In genomic region chr2:43739190-43739818, GRCm38 (mm10) we compare ENCODE assay signal across 18 mouse cellular contexts. TPM values are rescaled to one million over a fixed set of nuclear protein-coding genes. Genes with fewer than 3 reads are reported as not detected.
A peak's percentile ranks its signal among the peaks of the same experiment; 100 is the strongest.
DNase-seq lines count a peak whose midpoint lies in the region; ATAC-seq and TF ChIP-seq lines count a peak whose summit lies in the region.
"Had no signal": no experiment of that assay in that cellular context is flagged by ENCODE, and none has a peak within 500 bp of the region (broad histone marks: within the 10 kb centered on the region; RNA-seq: fewer than 3 reads in every experiment).

No protein-coding gene starts in this region.

- 29% methylated on average over 9 of the region's 9 CpGs for WGBS in liver, embryonic 16.5 days (ENCODE audit: insufficient replicate concordance)
- 54% methylated on average over 9 of the region's 9 CpGs for WGBS in small intestine, adult 2 months
- 87% methylated on average over 9 of the region's 9 CpGs for WGBS in hindbrain, embryonic 10.5 days

- H3K4me3 ChIP-seq in bone marrow macrophage, adult 2 months (ENCODE audit: insufficient read depth, low read length), result no peak overlapping the region
- no peak overlapping the region for H3K4me3 ChIP-seq in liver, embryonic 16.5 days (ENCODE audit: low read depth, low read length)
- no peak overlapping the region for H3K4me3 ChIP-seq in small intestine, adult 2 months (ENCODE audit: low read depth, low read length)
- H3K4me3 ChIP-seq in hindbrain, embryonic 10.5 days, result no peak overlapping the region
- H3K4me3 ChIP-seq: heart, embryonic 15.5 days; layer of hippocampus, adult 2 months; lung, embryonic 15.5 days; neural tube, embryonic 15.5 days had no signal

- H3K9me3 ChIP-seq in liver, embryonic 16.5 days (replicated peaks; ENCODE audit: control insufficient read depth, low read length), result no peaks in the 10 kb centered on the region
- no peaks in the 10 kb centered on the region for H3K9me3 ChIP-seq in hindbrain, embryonic 10.5 days
- H3K9me3 ChIP-seq: heart, embryonic 15.5 days; lung, embryonic 15.5 days; neural tube, embryonic 15.5 days had no signal

- ATAC-seq in liver, embryonic 16.5 days (ENCODE audit: low read depth), result no peak
- ATAC-seq: forebrain, embryonic 16.5 days had no signal

- peak overlapping the region; percentile 75 for H3K27ac ChIP-seq in bone marrow macrophage, adult 2 months (ENCODE audit: insufficient read depth, low read depth, low read length)
- H3K27ac ChIP-seq in liver, embryonic 16.5 days (ENCODE audit: low read length), result peak overlapping the region; percentile 47
- peak overlapping the region; percentile 75 for H3K27ac ChIP-seq in small intestine, adult 2 months (ENCODE audit: insufficient read depth, low read depth, low read length)
- no peak overlapping the region for H3K27ac ChIP-seq in hindbrain, embryonic 10.5 days
- H3K27ac ChIP-seq: heart, embryonic 15.5 days; hindbrain, embryonic 14.5 days; layer of hippocampus, adult 2 months; lung, embryonic 15.5 days; neural tube, embryonic 15.5 days had no signal

- no peaks in the 10 kb centered on the region for H3K36me3 ChIP-seq in liver, embryonic 16.5 days (ENCODE audit: control insufficient read depth, insufficient read depth)
- no peaks in the 10 kb centered on the region for H3K36me3 ChIP-seq in small intestine, adult 2 months (ENCODE audit: control insufficient read depth, insufficient read depth, low read length)
- H3K36me3 ChIP-seq in hindbrain, embryonic 10.5 days, result no peaks in the 10 kb centered on the region
- H3K36me3 ChIP-seq: heart, embryonic 15.5 days; lung, embryonic 15.5 days; neural tube, embryonic 15.5 days had no signal

- DNase-seq in lung, postnatal 36 days, result peak; percentile 19
- no peak for DNase-seq in lung, adult 18-20 months
- no peak for DNase-seq in neural tube, embryonic 10.5 days (ENCODE audit: extremely low spot score, low spot score)
- DNase-seq in thymus, postnatal 4 days, result no peak
- no peak for DNase-seq in hindbrain, embryonic 10.5 days (ENCODE audit: low spot score)
- DNase-seq: gastrocnemius, postnatal 36 days; kidney, adult 8-10 months; midbrain, embryonic 14.5 days had no signal

- H3K4me1 ChIP-seq in bone marrow macrophage, adult 2 months (ENCODE audit: control insufficient read depth, insufficient read depth, low read length), result peaks cover 18% of the 10 kb centered on the region
- peaks cover 7% of the 10 kb centered on the region for H3K4me1 ChIP-seq in liver, embryonic 16.5 days (ENCODE audit: control insufficient read depth, low read depth, low read length)
- no peaks in the 10 kb centered on the region for H3K4me1 ChIP-seq in small intestine, adult 2 months (ENCODE audit: control insufficient read depth, insufficient read depth, insufficient read length, low read length)
- no peaks in the 10 kb centered on the region for H3K4me1 ChIP-seq in hindbrain, embryonic 10.5 days (replicated peaks)
- H3K4me1 ChIP-seq: heart, embryonic 15.5 days; lung, embryonic 15.5 days; neural tube, embryonic 15.5 days had no signal

- no peak for TF ChIP-seq CTCF in bone marrow macrophage, adult 2 months (IDR thresholded peaks at IDR 0.05; ENCODE audit: low read depth, low read length)
- no peak for TF ChIP-seq CTCF in small intestine, adult 2 months (IDR thresholded peaks at IDR 0.05; ENCODE audit: extremely low read depth, insufficient read length, insufficient replicate concordance, low read depth, low read length)

- H3K4me2 ChIP-seq in liver, embryonic 16.5 days (ENCODE audit: low read depth, low read length), result peak overlapping the region; percentile 1; the same call in 1 of the 2 replicates
- H3K4me2 ChIP-seq: heart, embryonic 15.5 days; hindbrain, embryonic 14.5 days; lung, embryonic 15.5 days; neural tube, embryonic 15.5 days had no signal

- no peak overlapping the region for H3K9ac ChIP-seq in liver, embryonic 16.5 days (ENCODE audit: low read depth, low read length)
- H3K9ac ChIP-seq: heart, embryonic 15.5 days; hindbrain, embryonic 14.5 days; lung, embryonic 15.5 days; neural tube, embryonic 15.5 days had no signal

- H3K27me3 ChIP-seq in liver, embryonic 16.5 days (ENCODE audit: control insufficient read depth, insufficient read depth, low read depth, low read length), result no peaks in the 10 kb centered on the region
- H3K27me3 ChIP-seq in small intestine, adult 2 months (ENCODE audit: control insufficient read depth, insufficient read depth, low read length), result no peaks in the 10 kb centered on the region
- H3K27me3 ChIP-seq in hindbrain, embryonic 10.5 days (ENCODE audit: insufficient read depth, poor library complexity, severe bottlenecking), result no peaks in the 10 kb centered on the region
- H3K27me3 ChIP-seq: heart, embryonic 15.5 days; lung, embryonic 15.5 days; neural tube, embryonic 15.5 days had no signal

- TF ChIP-seq POLR2A in bone marrow macrophage, adult 2 months (IDR thresholded peaks at IDR 0.05; ENCODE audit: borderline replicate concordance, low read depth, low read length), result no peak
- TF ChIP-seq POLR2A in small intestine, adult 2 months (IDR thresholded peaks at IDR 0.05; ENCODE audit: low read depth, low read length), result no peak

RNA-seq across cellular contexts. Expression of gene Arhgap15, which starts 9.3 kb away (rescaled TPM):
- 42.7 and 43.7 TPM in 2 replicates for polyA plus RNA-seq in bone marrow macrophage, adult 2 months (2012; ENCODE audit: insufficient read depth, insufficient read length, missing spikeins)
- 5.2 and 6.4 TPM in 2 replicates for polyA plus RNA-seq in liver, embryonic 16.5 days (2015; fragmentation: Nextera tagmentation; extraction: Ambion mirVana)
- polyA plus RNA-seq in small intestine, adult 2 months (2012; rRNA removed), result 0.18 and 0.20 TPM in 2 replicates
- polyA plus RNA-seq in hindbrain, embryonic 10.5 days (2016; fragmentation: Nextera tagmentation; extraction: Ambion mirVana), result 0.72 and 0.97 TPM in 2 replicates
- polyA plus RNA-seq: C2C12 had no signal
